Mouse (Mus musculus) layer of hippocampus, postnatal 10 days (tissue): Measurements from ENCODE around the gene Tmem231. TPM values are rescaled to one million over a fixed set of nuclear protein-coding genes. Genes with fewer than 3 reads are reported as not detected.
A peak's percentile ranks its signal among the peaks of the same experiment; 100 is the strongest.

Source experiments
- DNase-seq, 2 experiments: peaks; one replicate each; pipeline ENCODE4 v3.0.0; 2021; ENCODE audit warnings: low spot score in 2 of 2
- long read RNA-seq: library from polyadenylated mRNA; stranded (forward); transcript quantifications from one replicate; pipeline ENCODE4 v2.0.0, GENCODE M21; 2023
- total RNA-seq, 2 experiments: library from RNA; stranded (reverse); gene quantifications; 2 replicates each; pipeline ENCODE4 v1.2.3; 2021

Gene Tmem231
- total RNA-seq: 10 to 100 TPM in 1 of 2 experiments, 1 to 10 TPM in 1; 9.8 to 10.1 TPM
- long read RNA-seq, transcript Tmem231-201 (7 exons, 2,984 nt): major isoform, 5 of 9 reads
- long read RNA-seq, partial matches to known transcripts: 1 of 9 reads
- long read RNA-seq, other reads (novel, unspliced or antisense): 3 of 9 reads

DNA sequence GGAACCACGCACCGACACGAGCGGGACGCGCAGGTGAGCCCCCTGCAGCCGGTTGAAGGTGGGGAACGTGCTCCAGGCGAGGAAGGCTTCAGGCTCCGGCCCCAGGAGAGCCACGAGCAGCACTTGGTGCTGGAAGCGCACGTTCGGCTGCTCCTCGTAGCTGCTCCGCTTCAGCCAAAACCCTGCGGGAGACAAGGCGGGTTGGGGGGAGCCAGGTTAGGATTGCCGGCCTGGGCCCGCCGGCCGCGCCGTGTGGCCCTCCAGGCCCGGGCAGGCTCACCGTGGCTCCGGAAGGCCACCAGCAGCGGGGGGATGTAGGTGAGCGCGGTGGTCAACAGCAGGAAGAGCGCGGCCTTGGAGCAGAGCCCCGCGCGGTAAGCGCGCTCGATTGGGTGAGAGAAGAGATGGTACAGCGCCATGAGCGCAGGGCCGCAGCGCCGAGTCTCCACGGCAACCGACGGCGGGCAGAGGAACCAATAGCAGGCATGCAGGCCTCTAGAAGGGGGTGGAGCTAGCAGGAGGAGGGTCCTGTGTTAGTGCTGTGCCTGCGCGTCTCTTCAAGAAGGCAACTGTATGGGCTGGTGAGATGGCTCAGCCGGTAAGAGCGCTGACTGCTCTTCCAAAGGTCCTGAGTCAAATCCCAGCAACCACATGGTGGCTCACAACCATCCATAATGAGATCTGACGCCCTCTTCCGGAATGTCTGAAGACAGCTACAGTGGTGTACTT lies at the start of gene Tmem231:
TSS of gene Tmem231 (minus strand) at position 534 of the 729 bp plus-strand sequence.
- peak; percentile 87 to 89 for DNase-seq

- no peak for DNase-seq
Observed at GRCm38 (mm10) chr8:111982116-111982515, 48.4 kb upstream of the Tmem231 start.

- peak; percentile 40 to 45 for DNase-seq
Observed at GRCm38 (mm10) chr8:111978147-111978546, 44.5 kb upstream of the Tmem231 start.

- no peak for DNase-seq
Observed at GRCm38 (mm10) chr8:111976326-111976725, 42.6 kb upstream of the Tmem231 start.

DNA sequence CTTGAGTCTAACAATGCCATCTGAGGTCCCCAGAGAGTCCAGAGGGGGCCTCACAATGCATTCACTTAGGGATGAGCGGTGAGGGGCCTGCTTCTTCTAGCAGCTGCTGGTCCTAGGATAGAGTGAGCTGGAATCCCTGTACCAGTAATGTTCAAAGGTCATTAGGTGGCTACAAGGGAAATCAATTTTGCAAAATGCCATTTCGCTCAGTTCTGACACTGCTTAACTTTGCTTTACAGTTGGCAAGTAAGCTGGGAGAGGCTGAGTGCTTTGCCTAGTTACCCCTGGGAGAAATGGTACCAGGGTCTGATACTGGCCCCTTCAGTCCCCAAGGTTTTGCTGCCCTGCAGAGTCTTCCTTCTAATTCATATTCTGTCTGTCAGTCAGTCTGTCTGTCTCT lies 42.0 kb upstream of the Tmem231 start:
- no peak for DNase-seq

DNA sequence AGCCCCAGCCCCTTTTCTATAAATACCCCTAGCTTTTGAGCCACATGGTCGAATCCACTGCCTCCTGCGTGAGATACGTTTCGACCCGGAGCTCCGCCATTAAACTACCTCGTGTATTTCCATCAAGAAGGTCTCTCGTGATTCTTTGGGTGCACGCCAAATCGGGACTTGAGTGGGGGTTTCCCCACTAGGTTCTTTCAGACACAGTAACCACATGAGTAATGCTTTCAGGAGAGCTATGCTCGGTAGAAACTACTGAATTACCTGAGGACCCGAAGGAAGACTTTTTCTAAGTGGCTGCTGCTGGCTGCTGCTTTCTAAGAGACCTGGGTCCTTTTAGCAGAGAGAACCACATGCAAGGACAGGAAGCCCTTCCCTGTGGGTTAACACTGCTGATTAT lies 40.5 kb upstream of the Tmem231 start:
- DNase-seq: no peak

- DNase-seq: no peak
Observed at GRCm38 (mm10) chr8:111968991-111969390, 35.3 kb upstream of the Tmem231 start.

GRCm38 (mm10) chr8:111968541-111968940 lies 34.9 kb upstream of the Tmem231 start:
- no peak for DNase-seq

GRCm38 (mm10) chr8:111967246-111967870 lies 33.7 kb upstream of the Tmem231 start:
- no peak for DNase-seq

GRCm38 (mm10) chr8:111964849-111965561 lies 31.3 kb upstream of the Tmem231 start:
- DNase-seq: no peak

DNA sequence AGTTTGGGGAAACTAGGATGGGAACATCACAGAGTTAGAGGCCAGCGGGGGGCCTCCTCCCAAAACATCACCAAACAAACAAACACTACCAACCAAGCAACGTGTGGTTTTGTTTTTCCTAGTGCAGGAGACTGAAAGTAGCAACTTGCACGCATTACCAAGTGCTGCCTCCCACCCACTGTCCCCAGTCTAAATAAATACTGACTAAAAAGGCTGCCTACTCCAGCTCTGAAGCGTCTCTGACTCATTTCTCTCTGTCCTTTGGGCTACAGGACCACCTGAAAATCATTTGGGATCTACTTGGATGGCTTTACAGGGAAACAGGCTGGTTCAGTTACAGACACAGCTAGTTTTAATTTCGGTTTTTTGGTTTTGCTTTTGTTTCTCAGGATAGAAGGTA lies 30.7 kb upstream of the Tmem231 start:
- DNase-seq: no peak

DNA sequence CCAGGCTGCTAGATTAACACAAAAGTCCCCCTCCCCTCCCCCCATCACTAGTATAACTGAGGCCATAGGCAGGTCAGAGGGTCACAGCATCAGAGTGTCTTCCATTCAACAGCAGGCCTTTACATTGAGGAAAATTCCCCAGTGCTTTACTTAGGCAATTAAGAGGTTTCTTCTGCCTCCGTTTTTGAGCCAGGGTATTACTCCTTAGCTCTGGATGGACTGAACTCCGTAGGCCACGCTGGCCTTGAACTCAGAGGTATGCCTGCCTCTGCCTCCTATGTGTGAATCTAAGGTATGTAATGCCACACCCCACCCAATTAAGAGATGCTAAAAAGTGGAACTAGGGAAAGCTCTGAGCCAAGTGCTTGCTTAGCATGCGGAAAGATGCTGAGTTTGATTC lies 29.9 kb upstream of the Tmem231 start:
- DNase-seq: no peak

- DNase-seq: no peak
Observed at GRCm38 (mm10) chr8:111963091-111963490, 29.4 kb upstream of the Tmem231 start.

- no peak for DNase-seq
Observed at GRCm38 (mm10) chr8:111962589-111962988, 28.9 kb upstream of the Tmem231 start.

DNA sequence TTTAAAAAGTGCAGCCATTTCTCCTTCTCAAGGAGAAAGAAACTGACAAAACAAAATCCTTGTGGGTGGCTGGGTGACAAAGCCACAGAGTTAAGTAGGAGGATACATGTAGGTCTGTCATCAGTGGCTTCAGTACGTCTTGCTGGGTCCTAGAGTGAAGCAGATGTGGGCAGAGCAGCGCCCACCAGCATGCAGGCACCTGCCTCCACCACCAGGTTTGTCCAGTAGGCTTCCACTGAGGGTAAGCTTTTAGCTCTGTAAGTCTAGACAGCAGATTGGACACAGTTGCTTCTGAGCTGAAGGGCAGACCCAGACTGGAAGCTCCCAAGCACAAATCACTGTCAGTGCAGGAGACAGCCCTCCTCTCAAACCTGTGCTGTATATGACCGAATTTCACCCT lies 27.6 kb upstream of the Tmem231 start:
- DNase-seq: no peak

DNA sequence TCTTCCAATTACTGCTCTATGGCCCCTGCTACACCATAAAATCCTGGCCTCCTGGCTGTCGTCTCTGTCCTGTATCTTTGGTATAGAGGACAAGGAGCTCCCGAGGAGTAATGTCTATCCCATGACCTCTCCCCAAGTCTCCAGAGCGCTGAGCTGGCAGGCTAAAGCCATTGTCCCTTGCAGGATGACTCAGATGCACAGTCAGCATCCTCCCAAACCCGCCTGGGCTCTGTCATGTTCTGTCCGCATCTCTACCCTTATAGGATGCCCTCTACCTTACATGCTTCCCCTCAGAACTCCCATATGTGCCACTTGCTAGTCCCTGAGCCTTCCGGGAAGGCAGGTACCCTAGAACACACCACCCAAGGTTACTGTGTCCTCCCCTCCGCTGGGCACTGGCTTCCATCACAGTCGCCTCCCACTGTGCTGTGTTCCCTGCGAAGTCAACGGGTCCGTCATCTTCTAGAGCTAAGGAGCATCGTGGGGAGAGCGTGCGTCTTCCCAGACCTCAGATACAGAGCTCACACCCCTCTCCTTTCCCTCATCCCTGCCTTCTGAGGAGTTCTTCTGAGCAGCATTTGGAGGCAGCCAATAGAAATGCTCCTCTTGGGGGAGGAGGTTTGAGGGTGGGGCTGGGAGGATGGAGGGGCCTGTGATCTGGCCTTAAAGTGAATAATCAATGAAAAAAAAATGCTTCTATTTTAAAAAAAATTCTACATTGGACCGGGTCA lies 27.1 kb upstream of the Tmem231 start:
- no peak for DNase-seq

DNA sequence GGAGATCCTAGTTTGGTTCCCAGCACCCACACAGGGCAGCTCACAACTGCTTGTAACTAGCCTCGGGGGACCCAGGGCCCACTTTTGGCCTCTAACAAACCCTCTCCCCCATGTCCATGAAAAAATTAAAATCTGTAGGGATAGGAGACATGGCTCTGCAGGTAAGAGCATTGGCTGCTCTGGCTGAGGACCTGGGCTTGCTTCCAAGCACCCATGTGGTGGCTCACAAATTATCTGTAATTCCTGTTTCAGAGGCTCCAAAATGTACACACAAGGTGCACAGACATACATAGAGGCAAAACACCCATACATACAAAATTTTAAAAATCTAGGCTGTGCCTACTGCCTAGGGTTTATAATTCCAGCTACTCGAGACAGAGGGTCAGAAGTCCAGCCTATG lies 23.6 kb upstream of the Tmem231 start:
- no peak for DNase-seq

DNA sequence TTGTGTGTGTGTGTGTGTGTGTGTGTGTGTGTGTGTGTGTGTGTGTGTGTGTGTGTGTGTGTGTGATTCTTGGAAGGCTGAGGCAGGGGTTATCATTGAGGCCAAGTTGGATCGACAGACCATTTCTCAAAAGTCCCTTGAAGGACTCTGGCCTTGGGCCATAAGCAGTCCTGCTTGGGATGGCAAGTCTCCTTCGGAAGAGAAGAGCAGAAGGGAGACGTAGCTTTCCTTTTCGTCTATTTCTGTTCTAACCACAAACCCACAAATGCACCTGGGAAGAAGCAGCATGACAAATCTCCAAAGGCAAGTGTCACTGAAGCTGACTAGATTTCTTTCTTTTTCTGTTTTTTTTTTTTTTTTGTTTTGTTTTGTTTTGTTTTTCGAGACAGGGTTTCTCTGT lies 22.2 kb upstream of the Tmem231 start:
- DNase-seq: no peak

- DNase-seq: no peak
Observed at GRCm38 (mm10) chr8:111954844-111955594, 21.3 kb upstream of the Tmem231 start.

GRCm38 (mm10) chr8:111951936-111952335 lies 18.3 kb upstream of the Tmem231 start:
- DNase-seq: no peak

GRCm38 (mm10) chr8:111951317-111951716 lies 17.6 kb upstream of the Tmem231 start:
- DNase-seq: peak in 1 of 2 experiments; percentile 12
